Mouse (Mus musculus): Measurements from ENCODE around the gene Dmrt2. TPM values are rescaled to one million over a fixed set of nuclear protein-coding genes. Genes with fewer than 3 reads are reported as not detected.

Dmrt2 gene
- polyA plus RNA-seq, 1 experiment from 2014 or later = 8.7 TPM

DNA sequence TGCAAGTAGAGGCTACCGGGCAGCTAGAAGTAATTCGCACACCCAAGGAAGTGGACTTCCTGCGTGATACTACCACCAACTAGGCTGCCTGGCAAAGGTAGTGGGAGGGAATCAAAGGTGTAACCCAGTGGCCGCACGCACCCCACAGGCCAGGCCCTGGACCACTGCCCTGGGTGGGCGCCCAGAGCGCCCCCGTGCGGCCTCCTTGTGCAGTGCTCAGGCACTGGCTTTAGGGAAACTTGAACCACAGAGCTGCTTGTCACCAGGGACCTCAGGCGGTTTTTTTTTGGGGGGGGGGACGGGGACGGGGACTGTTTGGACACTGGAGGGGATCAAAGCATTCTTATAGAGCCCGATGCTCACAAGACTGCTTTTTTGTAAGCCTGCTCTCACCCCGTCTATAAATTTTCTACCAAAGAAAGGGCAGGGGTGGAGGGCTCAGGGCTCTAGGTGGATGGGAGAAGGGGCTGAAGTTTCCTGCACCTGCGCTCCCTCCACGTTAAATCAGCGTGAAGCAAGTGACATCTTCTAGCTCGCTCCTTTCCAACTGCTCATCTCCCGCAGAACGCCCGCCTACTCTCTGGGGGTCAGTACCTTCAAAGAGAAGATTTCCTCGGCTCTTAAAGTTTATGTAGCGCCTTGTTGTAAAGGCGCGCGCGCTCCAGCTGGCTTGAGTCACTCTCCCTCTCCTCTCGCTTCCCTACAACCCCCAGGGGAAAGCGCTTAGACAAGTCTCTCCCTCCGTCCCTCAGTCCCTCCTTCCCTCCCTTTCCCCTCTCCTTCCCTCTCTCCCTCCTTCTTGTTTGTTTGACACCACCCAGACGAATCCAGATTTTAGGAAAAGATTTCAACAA, 6.5 kb upstream of the Dmrt2 start:
- Histone ChIP-seq H3K4me1 (peaks cover 14% of the 10 kb centered on the region), H3K36me3 (no peaks in the 10 kb centered on the region), H3K27ac (no peak overlapping the region), H3K9me3 (no peaks in the 10 kb centered on the region), H3K4me3 (peak overlapping the region; percentile 7), H3K27me3 (peaks cover 74% of the 10 kb centered on the region), H3K9ac (peak overlapping the region; percentile 40), H3K4me2 (peak overlapping the region; percentile 45)
- no peak for ATAC-seq (ENCODE audit: insufficient number of reproducible peaks, insufficient read depth, low FRiP score, low TSS enrichment, low read depth)
- 3% methylated on average over 31 of the region's 31 CpGs for WGBS

- no peaks in the 10 kb centered on the region for H3K9me3 ChIP-seq
- H3K27ac ChIP-seq = no peak overlapping the region
- no peak overlapping the region for H3K4me3 ChIP-seq
- no peak overlapping the region for H3K4me2 ChIP-seq
- no peaks in the 10 kb centered on the region for H3K36me3 ChIP-seq
- H3K4me1 ChIP-seq = peaks cover 23% of the 10 kb centered on the region
- no peak overlapping the region for H3K9ac ChIP-seq
- 17% methylated on average over 4 of the region's 4 CpGs for WGBS
- ATAC-seq (ENCODE audit: insufficient number of reproducible peaks, insufficient read depth, low FRiP score, low TSS enrichment, low read depth) = no peak
- peaks cover 95% of the 10 kb centered on the region for H3K27me3 ChIP-seq
Measured at GRCm38 (mm10) chr19:25667836-25668235, 4.4 kb upstream of the Dmrt2 start.

- peaks cover 37% of the 10 kb centered on the region for H3K4me1 ChIP-seq
- H3K9me3 ChIP-seq = no peaks in the 10 kb centered on the region
- no peaks in the 10 kb centered on the region for H3K36me3 ChIP-seq
- no peak overlapping the region for H3K9ac ChIP-seq
- H3K4me2 ChIP-seq = no peak overlapping the region
- H3K4me3 ChIP-seq = no peak overlapping the region
- no peak overlapping the region for H3K27ac ChIP-seq
- H3K27me3 ChIP-seq = peaks cover 100% of the 10 kb centered on the region
- 6% methylated on average over 3 of the region's 3 CpGs for WGBS
- no peak for ATAC-seq (ENCODE audit: insufficient number of reproducible peaks, insufficient read depth, low FRiP score, low TSS enrichment, low read depth)
Measured at GRCm38 (mm10) chr19:25669593-25670248, 2.5 kb upstream of the Dmrt2 start.

- ATAC-seq (ENCODE audit: insufficient number of reproducible peaks, insufficient read depth, low FRiP score, low TSS enrichment, low read depth) = no peak
- peak overlapping the region; percentile 2; the same call in 1 of the 2 replicates for H3K4me3 ChIP-seq
- no peak overlapping the region for H3K9ac ChIP-seq
- H3K36me3 ChIP-seq = no peaks in the 10 kb centered on the region
- peak overlapping the region; percentile 75 for H3K4me2 ChIP-seq
- H3K27ac ChIP-seq = no peak overlapping the region
- peaks cover 100% of the 10 kb centered on the region for H3K27me3 ChIP-seq
- H3K9me3 ChIP-seq = no peaks in the 10 kb centered on the region
- peaks cover 32% of the 10 kb centered on the region for H3K4me1 ChIP-seq
- 2% methylated on average over 17 of the region's 17 CpGs for WGBS
Measured at GRCm38 (mm10) chr19:25670571-25671285, 1.5 kb upstream of the Dmrt2 start.

GRCm38 (mm10) chr19:25671681-25672080, 530 bp upstream of the Dmrt2 start:
- under 1% methylated on average over 14 of the region's 14 CpGs for whole genome bisulfite sequencing
- Histone ChIP-seq H3K9me3 (no peaks in the 10 kb centered on the region), H3K4me2 (peak overlapping the region; percentile 75), H3K4me1 (peaks cover 26% of the 10 kb centered on the region), H3K9ac (peak overlapping the region; percentile 65), H3K4me3 (peak overlapping the region; percentile 49), H3K36me3 (no peaks in the 10 kb centered on the region), H3K27me3 (peaks cover 100% of the 10 kb centered on the region), H3K27ac (no peak overlapping the region)
- no peak for ATAC-seq (ENCODE audit: insufficient number of reproducible peaks, insufficient read depth, low FRiP score, low TSS enrichment, low read depth)

DNA sequence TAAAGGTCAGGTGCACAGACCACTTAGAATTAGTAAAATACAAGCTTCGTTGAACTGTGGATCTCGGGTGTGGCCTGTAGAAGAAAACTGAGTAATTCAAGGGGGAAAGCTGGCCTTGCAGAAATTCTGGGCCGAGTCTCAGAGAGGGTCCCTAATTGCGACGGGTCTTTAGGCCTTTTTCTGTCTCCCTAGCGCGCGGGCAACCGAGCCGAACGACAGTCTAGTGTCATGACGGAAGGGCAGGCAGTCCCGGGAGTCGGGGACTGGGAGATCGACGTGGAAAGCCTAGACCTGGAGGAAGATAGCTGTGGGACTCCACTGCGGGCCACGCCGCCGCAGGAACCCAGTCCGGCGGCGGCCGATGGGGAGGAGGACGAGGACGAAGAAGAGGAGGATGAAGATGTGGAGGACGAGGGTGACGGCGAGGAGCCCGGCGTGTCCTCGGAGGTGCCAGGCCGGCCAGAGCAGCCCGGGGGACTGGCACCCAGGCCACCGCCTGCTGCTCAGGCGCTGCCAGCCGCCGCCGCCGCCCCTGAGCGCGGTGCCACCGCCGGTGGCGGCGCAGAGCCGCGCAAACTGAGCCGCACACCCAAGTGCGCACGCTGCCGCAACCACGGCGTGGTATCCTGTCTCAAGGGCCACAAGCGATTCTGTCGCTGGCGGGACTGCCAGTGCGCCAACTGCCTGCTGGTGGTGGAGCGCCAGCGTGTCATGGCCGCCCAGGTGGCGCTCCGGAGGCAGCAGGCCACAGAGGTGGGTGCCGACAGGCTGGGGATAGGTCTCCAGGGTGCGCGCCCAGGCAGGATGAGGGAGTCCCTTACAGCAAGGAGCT, 1.2 kb downstream of the Dmrt2 start:
- H3K27ac ChIP-seq = no peak overlapping the region
- H3K4me1 ChIP-seq = peaks cover 26% of the 10 kb centered on the region
- peak overlapping the region; percentile 75 for H3K4me2 ChIP-seq
- WGBS = under 1% methylated on average over 65 of the region's 66 CpGs
- ATAC-seq (ENCODE audit: insufficient number of reproducible peaks, insufficient read depth, low FRiP score, low TSS enrichment, low read depth) = 0 out of 2 replicates have a peak, but pooled peaks have one; percentile 17
- H3K27me3 ChIP-seq = peaks cover 99% of the 10 kb centered on the region
- peak overlapping the region; percentile 70 for H3K9ac ChIP-seq
- H3K36me3 ChIP-seq = no peaks in the 10 kb centered on the region
- no peaks in the 10 kb centered on the region for H3K9me3 ChIP-seq
- H3K4me3 ChIP-seq = peak overlapping the region; percentile 49

DNA sequence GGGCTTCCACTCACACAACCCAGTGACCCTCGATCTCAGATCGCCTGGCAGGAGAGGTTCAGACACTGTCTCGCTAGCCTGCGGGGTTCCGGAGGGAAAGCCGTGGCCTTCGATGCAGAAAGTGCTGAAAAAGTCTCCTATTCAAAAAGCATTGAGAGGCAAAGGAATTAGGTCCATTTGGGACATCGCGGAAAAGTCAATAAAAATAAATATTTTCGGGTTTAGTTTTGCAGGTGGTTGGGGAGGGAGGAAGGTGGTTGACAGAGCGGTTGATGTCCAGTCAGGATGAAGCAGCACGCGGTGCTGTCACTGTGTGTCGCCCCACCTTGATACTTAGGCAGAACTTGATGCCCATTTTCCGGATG, 1.8 kb downstream of the Dmrt2 start:
- H3K4me3 ChIP-seq = peak overlapping the region; percentile 49
- peaks cover 98% of the 10 kb centered on the region for H3K27me3 ChIP-seq
- ATAC-seq (ENCODE audit: insufficient number of reproducible peaks, insufficient read depth, low FRiP score, low TSS enrichment, low read depth) = no peak; the same call in 1 of the 2 replicates
- 1% methylated on average over 15 of the region's 15 CpGs for WGBS
- peaks cover 26% of the 10 kb centered on the region for H3K4me1 ChIP-seq
- no peaks in the 10 kb centered on the region for H3K9me3 ChIP-seq
- H3K36me3 ChIP-seq = no peaks in the 10 kb centered on the region
- peak overlapping the region; percentile 70 for H3K9ac ChIP-seq
- no peak overlapping the region for H3K27ac ChIP-seq
- peak overlapping the region; percentile 75 for H3K4me2 ChIP-seq

DNA sequence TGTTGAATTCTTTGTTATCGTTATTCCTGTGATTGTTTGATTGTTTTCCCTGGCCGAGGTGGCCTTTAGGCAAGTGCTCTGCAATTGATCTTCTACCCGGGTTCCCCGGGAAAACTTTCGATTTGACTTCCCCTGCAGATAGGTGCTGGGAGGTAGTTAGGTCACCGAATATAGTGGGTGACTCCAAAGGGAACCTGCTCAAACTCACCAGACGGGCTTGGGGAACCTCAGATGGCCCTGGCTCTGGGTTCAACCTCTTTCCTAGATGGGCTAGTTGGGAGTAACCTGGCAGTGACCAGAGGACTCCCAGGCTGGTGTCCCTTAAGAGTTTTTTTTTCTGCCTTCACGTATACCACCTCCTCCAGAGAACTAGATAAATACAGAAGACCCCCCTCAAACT, 2.5 kb downstream of the Dmrt2 start:
- Histone ChIP-seq H3K4me3 (peak overlapping the region; percentile 49), H3K9me3 (no peaks in the 10 kb centered on the region), H3K4me1 (peaks cover 26% of the 10 kb centered on the region), H3K4me2 (peak overlapping the region; percentile 75), H3K36me3 (no peaks in the 10 kb centered on the region), H3K9ac (no peak overlapping the region), H3K27ac (no peak overlapping the region), H3K27me3 (peaks cover 95% of the 10 kb centered on the region)
- WGBS = 1% methylated on average over 8 of the region's 8 CpGs
- ATAC-seq (ENCODE audit: insufficient number of reproducible peaks, insufficient read depth, low FRiP score, low TSS enrichment, low read depth) = no peak

DNA sequence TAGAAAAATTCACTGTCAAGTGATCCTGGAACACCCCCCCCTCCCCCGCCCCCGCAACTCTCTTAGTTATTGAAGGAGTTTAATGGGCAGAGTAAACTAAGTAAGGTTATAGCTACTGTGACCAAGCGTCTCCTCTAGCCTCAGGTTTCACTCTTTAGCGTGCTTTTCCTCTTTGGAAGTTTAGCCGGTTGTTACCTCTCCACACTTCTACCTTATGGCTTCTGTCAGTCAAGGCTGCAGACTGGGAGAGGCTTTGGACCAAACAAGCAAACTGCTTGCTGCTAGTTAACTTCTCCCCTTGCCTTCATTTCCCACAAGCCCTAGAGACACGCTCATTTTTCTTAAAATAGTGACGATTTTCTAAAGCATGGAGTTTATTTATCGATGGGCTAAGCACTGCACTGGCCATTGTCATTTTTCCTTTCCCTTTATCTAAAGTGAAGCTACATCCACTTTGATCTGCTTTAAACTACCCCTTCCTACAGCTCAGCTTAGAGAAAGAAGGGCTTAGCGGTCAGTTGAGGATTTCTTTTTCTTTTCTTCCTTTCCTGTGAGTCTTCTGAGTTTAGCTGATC, 3.7 kb downstream of the Dmrt2 start:
- no peak for ATAC-seq (ENCODE audit: insufficient number of reproducible peaks, insufficient read depth, low FRiP score, low TSS enrichment, low read depth)
- peak overlapping the region; percentile 0; the same call in 1 of the 2 replicates for H3K4me2 ChIP-seq
- peaks cover 88% of the 10 kb centered on the region for H3K27me3 ChIP-seq
- 6% methylated on average over 9 of the region's 9 CpGs for WGBS
- H3K9ac ChIP-seq = no peak overlapping the region
- H3K9me3 ChIP-seq = no peaks in the 10 kb centered on the region
- peaks cover 23% of the 10 kb centered on the region for H3K4me1 ChIP-seq
- no peak overlapping the region for H3K27ac ChIP-seq
- no peaks in the 10 kb centered on the region for H3K36me3 ChIP-seq
- no peak overlapping the region for H3K4me3 ChIP-seq

- Histone ChIP-seq H3K4me2 (no peak overlapping the region), H3K9ac (no peak overlapping the region), H3K27me3 (no peaks in the 10 kb centered on the region), H3K27ac (no peak overlapping the region), H3K9me3 (no peaks in the 10 kb centered on the region), H3K4me3 (no peak overlapping the region), H3K36me3 (no peaks in the 10 kb centered on the region), H3K4me1 (no peaks in the 10 kb centered on the region)
- no peak for ATAC-seq (ENCODE audit: insufficient number of reproducible peaks, insufficient read depth, low FRiP score, low TSS enrichment, low read depth)
- WGBS = 61% methylated on average over 14 of the region's 14 CpGs
Measured at GRCm38 (mm10) chr19:25698850-25699249, 26.6 kb downstream of the Dmrt2 start.

Measured in embryonic facial prominence, embryonic 13.5 days (tissue).